19 mouse cellular contexts compared by ENCODE assay signal in genomic region chr14:103939867-103940266, GRCm38 (mm10).
DNase-seq lines count a peak whose midpoint lies in the region; TF ChIP-seq lines count a peak whose summit lies in the region.
"Had no signal": no experiment of that assay in that cellular context is flagged by ENCODE, and none has a peak within 500 bp of the region (broad histone marks: within the 10 kb centered on the region; RNA-seq: fewer than 3 reads in every experiment).

No protein-coding gene starts in this region.

- 17% methylated on average over 3 of the region's 3 CpGs for WGBS in small intestine, adult 2 months

- TF ChIP-seq CTCF in small intestine, adult 2 months (IDR thresholded peaks at IDR 0.05; ENCODE audit: extremely low read depth, insufficient read length, insufficient replicate concordance, low read depth, low read length), result no peak

- H3K36me3 ChIP-seq in small intestine, adult 2 months (ENCODE audit: control insufficient read depth, insufficient read depth, low read length), result no peaks in the 10 kb centered on the region
- H3K36me3 ChIP-seq: embryonic facial prominence, embryonic 12.5 days; forebrain, embryonic 12.5 days; heart, embryonic 13.5 days had no signal

- peak; percentile 20 for DNase-seq in kidney, adult 9 months
- DNase-seq in kidney, postnatal 14 days, result no peak
- peak; percentile 32 for DNase-seq in retina, embryonic 14.5 days (ENCODE audit: low spot score)
- no peak for DNase-seq in retina, postnatal 1 day
- peak; percentile 66 for DNase-seq in embryo, embryonic 9.5 days (ENCODE audit: extremely low spot score)
- DNase-seq in cerebellum, postnatal 4 days (ENCODE audit: low spot score in 2 of 2), result no peak
- DNase-seq in adrenal gland, adult 8-10 months, result no peak
- DNase-seq: cerebellum, adult 18-20 months; cerebellum, postnatal 14 days; gastrocnemius, postnatal 36 days; heart, adult 2 months; kidney, adult 11 months; layer of hippocampus, postnatal 36 days; lung, postnatal 4 days; spleen, adult 18-20 months had no signal

- no peak overlapping the region for H3K4me3 ChIP-seq in small intestine, adult 2 months (ENCODE audit: low read depth, low read length)
- H3K4me3 ChIP-seq: embryonic facial prominence, embryonic 12.5 days; forebrain, embryonic 12.5 days; heart, adult 2 months; heart, embryonic 13.5 days had no signal

- peaks cover 12% of the 10 kb centered on the region; the same call in 1 of the 2 replicates for H3K4me1 ChIP-seq in small intestine, adult 2 months (ENCODE audit: control insufficient read depth, insufficient read depth, insufficient read length, low read length)
- H3K4me1 ChIP-seq: heart, embryonic 13.5 days had no signal

- no peaks in the 10 kb centered on the region for H3K27me3 ChIP-seq in small intestine, adult 2 months (ENCODE audit: control insufficient read depth, insufficient read depth, low read length)
- H3K27me3 ChIP-seq: embryonic facial prominence, embryonic 12.5 days; forebrain, embryonic 12.5 days; heart, embryonic 13.5 days had no signal

- H3K27ac ChIP-seq in small intestine, adult 2 months (ENCODE audit: insufficient read depth, low read depth, low read length), result peak overlapping the region; percentile 71
- H3K27ac ChIP-seq: embryonic facial prominence, embryonic 12.5 days; forebrain, embryonic 12.5 days; heart, adult 2 months; heart, embryonic 13.5 days had no signal

- TF ChIP-seq POLR2A in small intestine, adult 2 months (IDR thresholded peaks at IDR 0.05; ENCODE audit: low read depth, low read length), result no peak

Comparison
In these comparisons a context has a peak if more than half of its experiments do, and no peak if none do; other contexts are left out.
1. DNase-seq: peak in kidney, adult 9 months (single experiment), retina, embryonic 14.5 days (single experiment) and embryo, embryonic 9.5 days (single experiment); none in kidney, postnatal 14 days (single experiment), retina, postnatal 1 day (single experiment), cerebellum, postnatal 4 days (0 of 2) and adrenal gland, adult 8-10 months (single experiment).